Mouse (Mus musculus) heart, adult 2 months (tissue): ENCODE measurements around the gene Foxn3.

Experiments used
- CTCF ChIP-seq: fragments of 200-600 bp; IDR thresholded peaks from 2 replicates; pipeline ENCODE4 v1.8.1; 2022; ENCODE audit warnings: antibody characterized with exemption, mild to moderate bottlenecking, moderate library complexity
- EP300 ChIP-seq: fragments of 200-500 bp; IDR thresholded peaks from 2 replicates; pipeline ENCODE4 v1.6.1; 2011; ENCODE audit warnings: low read depth, low read length, control low read depth; ENCODE audit not compliant: insufficient read depth
- POLR2A ChIP-seq: fragments of 200-500 bp; IDR thresholded peaks from 2 replicates; pipeline ENCODE4 v1.6.1; 2011; ENCODE audit warnings: mild to moderate bottlenecking, low read depth, low read length, control low read depth; ENCODE audit not compliant: insufficient read depth

GRCm38 (mm10) chr12:99198428-99199123 is 364.8 kb downstream of the Foxn3 start:
- TF ChIP-seq EP300 (no peak), POLR2A (no peak), CTCF (no peak)
